Mouse (Mus musculus) cortical plate, adult 2 months (tissue): ENCODE measurements at regions not wholly inside any gene's neighbourhood (a gene's known extent, or its start where the extent isn't known, plus 50 kb on each side); places are given as distances from the start of the nearest gene placed in this dataset.

Experiments used
- CTCF ChIP-seq: fragments of 200-500 bp; IDR thresholded peaks from 2 replicates; pipeline ENCODE4 v1.5.1; 2011; ENCODE audit warnings: mild to moderate bottlenecking, control low read depth, low read length; ENCODE audit not compliant: insufficient read depth; ENCODE audit errors: extremely low read depth
- POLR2A ChIP-seq: fragments of 200-500 bp; IDR thresholded peaks from 2 replicates; pipeline ENCODE4 v1.6.1; 2011; ENCODE audit warnings: mild to moderate bottlenecking, low read length, control low read depth; ENCODE audit not compliant: insufficient read depth; ENCODE audit errors: extremely low read depth

- TF ChIP-seq CTCF: 0 out of 2 replicates have a peak, but pooled peaks have one; percentile 24
- no peak for TF ChIP-seq POLR2A
These were observed 76.7 kb upstream of the Otud4 start for GRCm38 (mm10) chr8:79562669-79563068.
